Mouse (Mus musculus) heart, postnatal 0 days (tissue): ENCODE data around the gene Adprm.

Source experiments
- CTCF ChIP-seq: IDR thresholded peaks from 2 replicates; pipeline ENCODE4 v1.5.1; 2016; ENCODE audit warnings: antibody characterized with exemption, control low read depth, low read depth
- EP300 ChIP-seq: IDR thresholded peaks from 2 replicates; pipeline ENCODE4 v1.6.1; 2016; ENCODE audit warnings: antibody characterized with exemption, low read depth

GRCm38 (mm10) chr11:67036229-67036628 is 16.2 kb downstream of the Adprm start:
- TF ChIP-seq CTCF (no peak), EP300 (no peak)
